Mouse (Mus musculus) myocyte (in vitro differentiated cells): ENCODE measurements around the gene Itpkb. TPM values are rescaled to one million over a fixed set of nuclear protein-coding genes. Genes with fewer than 3 reads are reported as not detected.

Experiments
- H3K27me3 ChIP-seq: one replicate; pipeline ENCODE4 v1.6.1; 2011; ENCODE audit not compliant: control insufficient read depth, insufficient read depth, insufficient read length
- H3K36me3 ChIP-seq: one replicate; pipeline ENCODE4 v1.6.1; 2011; ENCODE audit not compliant: control insufficient read depth, insufficient read depth
- H3K4me2 ChIP-seq: one replicate; pipeline ENCODE4 v1.6.1; 2011; ENCODE audit warnings: low read depth, control low read depth
- H3K4me3 ChIP-seq: one replicate; pipeline ENCODE4 v1.5.1; 2011; ENCODE audit warnings: mild to moderate bottlenecking, control low read depth, moderate library complexity
- H3K79me2 ChIP-seq: one replicate; pipeline ENCODE4 v1.6.1; 2011; ENCODE audit not compliant: control insufficient read depth, insufficient read depth
- H3ac ChIP-seq: one replicate; pipeline ENCODE4 v1.6.1; 2011; ENCODE audit not compliant: control insufficient read depth, insufficient read length
- CEBPB ChIP-seq: IDR thresholded peaks from 2 replicates; pipeline ENCODE4 v1.6.1; 2011; ENCODE audit warnings: mild to moderate bottlenecking, moderate library complexity; ENCODE audit not compliant: poor library complexity, insufficient read depth, severe bottlenecking
- E2F4 ChIP-seq: IDR thresholded peaks from one replicate; pipeline ENCODE4 v1.6.1; 2011; ENCODE audit warnings: mild to moderate bottlenecking, control low read depth, moderate library complexity; ENCODE audit not compliant: insufficient read depth
- MAX ChIP-seq: IDR thresholded peaks from one replicate; pipeline ENCODE4 v1.6.1; 2011; ENCODE audit warnings: low read depth, mild to moderate bottlenecking, control low read depth
- MYOD1 ChIP-seq, 3 experiments: IDR thresholded peaks; one replicate each; pipeline ENCODE4 v1.6.1; 2011; ENCODE audit warnings: control low read depth in 2 of 3, low read depth in 2 of 3, mild to moderate bottlenecking in 2 of 3, moderate library complexity in 1 of 3; ENCODE audit not compliant: insufficient read length in 2 of 3, control insufficient read depth in 1 of 3
- MYOG ChIP-seq, 3 experiments: IDR thresholded peaks; one replicate each; pipeline ENCODE4 v1.6.1; 2011; ENCODE audit warnings: control low read depth in 2 of 3, low read depth in 2 of 3, mild to moderate bottlenecking in 2 of 3; ENCODE audit not compliant: insufficient read length in 2 of 3, control insufficient read depth in 1 of 3, insufficient read depth in 1 of 3
- POLR2A ChIP-seq: IDR thresholded peaks from one replicate; pipeline ENCODE4 v1.6.1; 2011; ENCODE audit warnings: low read depth, mild to moderate bottlenecking, control low read depth, moderate library complexity; ENCODE audit not compliant: insufficient read length
- POLR2AphosphoS2 ChIP-seq: IDR thresholded peaks from one replicate; pipeline ENCODE4 v1.6.1; 2011; ENCODE audit warnings: low read depth, control low read depth; ENCODE audit not compliant: insufficient read length
- REST ChIP-seq: IDR thresholded peaks from one replicate; pipeline ENCODE4 v1.6.1; 2011; ENCODE audit warnings: mild to moderate bottlenecking, control low read depth, moderate library complexity; ENCODE audit not compliant: insufficient read depth, insufficient read length
- SRF ChIP-seq: IDR thresholded peaks from one replicate; pipeline ENCODE4 v1.6.1; 2011; ENCODE audit warnings: low read depth; ENCODE audit not compliant: control insufficient read depth, insufficient read length
- TCF12 ChIP-seq: IDR thresholded peaks from one replicate; pipeline ENCODE4 v1.6.1; 2011; ENCODE audit warnings: mild to moderate bottlenecking, control low read depth; ENCODE audit not compliant: poor library complexity, insufficient read depth, severe bottlenecking
- TCF3 ChIP-seq: IDR thresholded peaks from one replicate; pipeline ENCODE4 v1.6.1; 2011; ENCODE audit warnings: low read depth, control low read depth; ENCODE audit not compliant: insufficient read length
- USF1 ChIP-seq: IDR thresholded peaks from one replicate; pipeline ENCODE4 v1.6.1; 2011; ENCODE audit warnings: low read depth, mild to moderate bottlenecking, control low read depth, moderate library complexity
- polyA plus RNA-seq: library from polyadenylated mRNA; unstranded; fragments of >200 nt; fragmentation: generic; extraction: Trizol; gene quantifications from one replicate; pipeline ENCODE4 v1.2.1, GENCODE M21; 2012; ENCODE audit warnings: missing spikeins

The Itpkb gene
- 1.1 TPM for polyA plus RNA-seq

GRCm38 (mm10) chr1:180330145-180330706, at the start of gene Itpkb:
Itpkb (plus strand) TSS chr1:180330485.
- Histone ChIP-seq H3K4me3 (peak within 1 kb of the TSS; percentile 23), H3K27me3 (peaks cover 38% of the 10 kb centered on the region)
- no peak for TF ChIP-seq TCF12
- peak; percentile 47 for TF ChIP-seq POLR2A

GRCm38 (mm10) chr1:180282581-180282980, 47.7 kb upstream of the Itpkb start:
- Histone ChIP-seq H3K79me2 (no peaks in the 10 kb centered on the region), H3K4me3 (no peak overlapping the region), H3K36me3 (no peaks in the 10 kb centered on the region)

More at GRCm38 (mm10) chr1:180330145-180330706, at the start of gene Itpkb:
- no peak within 1 kb of the TSS for H3ac ChIP-seq
- H3K79me2 ChIP-seq = no peaks in the 10 kb centered on the region
- H3K36me3 ChIP-seq = no peaks in the 10 kb centered on the region
- H3K4me2 ChIP-seq = peak within 1 kb of the TSS; percentile 55

GRCm38 (mm10) chr1:180283813-180284768, 46.2 kb upstream of the Itpkb start:
- Histone ChIP-seq H3K36me3 (no peaks in the 10 kb centered on the region), H3K4me3 (no peak overlapping the region), H3K79me2 (no peaks in the 10 kb centered on the region), H3ac (no peak overlapping the region), H3K4me2 (peak overlapping the region; percentile 49), H3K27me3 (no peaks in the 10 kb centered on the region)
- TF ChIP-seq MYOG (IDR thresholded peaks at IDR 0.05; ENCODE audit: control insufficient read depth in 1 of 3, insufficient read depth in 1 of 3, insufficient read length in 2 of 3, low read depth in 2 of 3) = peak in 2 of 3 experiments; percentile 51 to 77
- TF ChIP-seq MYOD1 (IDR thresholded peaks at IDR 0.05; ENCODE audit: control insufficient read depth in 1 of 3, insufficient read length in 2 of 3, low read depth in 2 of 3) = peak in 2 of 3 experiments; percentile 60 to 69
- TF ChIP-seq TCF3 = no peak
- no peak for TF ChIP-seq CEBPB

More at GRCm38 (mm10) chr1:180282581-180282980, 47.7 kb upstream of the Itpkb start:
- Histone ChIP-seq H3K27me3 (no peaks in the 10 kb centered on the region), H3K4me2 (no peak overlapping the region), H3ac (no peak overlapping the region)
- TF ChIP-seq TCF12 = no peak
- TF ChIP-seq USF1 = no peak
- no peak for TF ChIP-seq MAX
- no peak for TF ChIP-seq CEBPB
- TF ChIP-seq TCF3 = no peak
- TF ChIP-seq MYOD1 (IDR thresholded peaks at IDR 0.05; ENCODE audit: control insufficient read depth in 1 of 3, insufficient read length in 2 of 3, low read depth in 2 of 3) = no peak
- no peak for TF ChIP-seq POLR2A
- TF ChIP-seq POLR2AphosphoS2 = no peak
- TF ChIP-seq SRF = no peak
- TF ChIP-seq REST = no peak
- TF ChIP-seq MYOG (IDR thresholded peaks at IDR 0.05; ENCODE audit: control insufficient read depth in 1 of 3, insufficient read depth in 1 of 3, insufficient read length in 2 of 3, low read depth in 2 of 3) = no peak

- H3K27me3 ChIP-seq = no peaks in the 10 kb centered on the region
- H3K79me2 ChIP-seq = no peaks in the 10 kb centered on the region
- H3K4me2 ChIP-seq = no peak overlapping the region
- H3ac ChIP-seq = no peak overlapping the region
- H3K4me3 ChIP-seq = no peak overlapping the region
- TF ChIP-seq POLR2AphosphoS2 = no peak
- TF ChIP-seq MAX = no peak
- TF ChIP-seq E2F4 = no peak
- TF ChIP-seq MYOG (IDR thresholded peaks at IDR 0.05; ENCODE audit: control insufficient read depth in 1 of 3, insufficient read depth in 1 of 3, insufficient read length in 2 of 3, low read depth in 2 of 3) = no peak
- no peak for TF ChIP-seq MYOD1 (IDR thresholded peaks at IDR 0.05; ENCODE audit: control insufficient read depth in 1 of 3, insufficient read length in 2 of 3, low read depth in 2 of 3)
- TF ChIP-seq TCF12 = no peak
- TF ChIP-seq USF1 = no peak
- no peak for TF ChIP-seq TCF3
- TF ChIP-seq REST = no peak
- TF ChIP-seq CEBPB = no peak
- TF ChIP-seq POLR2A = no peak
- TF ChIP-seq SRF = no peak
- no peaks in the 10 kb centered on the region for H3K36me3 ChIP-seq
These were observed 44.0 kb upstream of the Itpkb start for GRCm38 (mm10) chr1:180286081-180286831.
